Mouse (Mus musculus) cortical plate, adult 2 months (tissue): ENCODE measurements at regions not wholly inside any gene's neighbourhood (a gene's known extent, or its start where the extent isn't known, plus 50 kb on each side); places are given as distances from the start of the nearest gene placed in this dataset.

Source experiments
- CTCF ChIP-seq: fragments of 200-500 bp; IDR thresholded peaks from 2 replicates; pipeline ENCODE4 v1.5.1; 2011; ENCODE audit warnings: mild to moderate bottlenecking, control low read depth, low read length; ENCODE audit not compliant: insufficient read depth; ENCODE audit errors: extremely low read depth
- POLR2A ChIP-seq: fragments of 200-500 bp; IDR thresholded peaks from 2 replicates; pipeline ENCODE4 v1.6.1; 2011; ENCODE audit warnings: mild to moderate bottlenecking, low read length, control low read depth; ENCODE audit not compliant: insufficient read depth; ENCODE audit errors: extremely low read depth

DNA sequence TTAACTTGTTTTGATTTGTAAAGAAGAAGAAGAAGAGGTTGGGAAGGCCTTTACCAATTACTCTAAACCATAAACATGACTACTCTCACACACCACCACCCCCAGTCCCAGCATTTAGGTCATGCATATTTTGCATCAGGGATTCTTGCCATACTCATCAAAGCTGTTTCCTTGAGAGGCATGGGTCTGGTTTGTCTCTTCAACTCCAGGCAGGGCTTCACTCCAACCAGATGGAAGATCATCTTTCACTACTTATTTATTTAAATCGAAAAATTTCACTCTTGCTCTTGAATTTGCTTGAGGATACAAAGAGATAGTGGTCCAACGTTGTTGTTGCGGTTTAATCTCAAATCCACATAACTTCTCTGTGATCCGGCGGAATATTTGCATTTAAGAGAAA lies 110.8 kb upstream of the Slc24a3 start:
- TF ChIP-seq POLR2A = no peak
- TF ChIP-seq CTCF = no peak
